Mouse (Mus musculus): ENCODE results near the gene Slc22a22. TPM values are rescaled to one million over a fixed set of nuclear protein-coding genes. Genes with fewer than 3 reads are reported as not detected.

The Slc22a22 gene
- polyA plus RNA-seq, 1 experiment: not detected

DNA sequence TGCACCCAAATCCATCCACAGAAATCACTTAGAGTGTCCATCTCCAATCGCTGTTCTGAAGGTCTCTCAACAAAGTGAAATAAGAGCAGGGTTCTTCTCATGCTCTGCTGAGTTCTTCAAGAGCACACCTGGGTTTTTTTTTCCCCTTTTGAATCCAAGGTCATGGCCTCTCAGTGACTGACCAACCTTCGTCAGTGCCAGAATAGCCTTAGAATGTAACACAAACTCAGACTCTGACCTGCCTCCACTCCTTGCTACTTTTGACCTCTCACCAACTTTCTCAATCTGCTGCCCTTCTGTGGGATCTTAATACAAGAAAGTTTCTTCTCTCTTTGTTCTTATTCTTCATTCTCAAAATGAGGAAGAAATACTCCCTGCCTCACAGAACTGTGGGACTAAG lies 18.7 kb upstream of the Slc22a22 start:
- no peak overlapping the region for H3K4me3 ChIP-seq (ENCODE audit: insufficient read depth, low read depth, low read length)
- no peaks in the 10 kb centered on the region for H3K4me1 ChIP-seq (ENCODE audit: control insufficient read depth, insufficient read depth, low read length)
- TF ChIP-seq CTCF (IDR thresholded peaks at IDR 0.05; ENCODE audit: insufficient read depth, low read depth, low read length) (no peak), POLR2A (IDR thresholded peaks at IDR 0.05; ENCODE audit: insufficient read depth, low read depth, low read length) (no peak)
- H3K27ac ChIP-seq (ENCODE audit: insufficient read depth, low read depth, low read length): no peak overlapping the region
- 90% methylated on average over 2 of the region's 2 CpGs for WGBS

DNA sequence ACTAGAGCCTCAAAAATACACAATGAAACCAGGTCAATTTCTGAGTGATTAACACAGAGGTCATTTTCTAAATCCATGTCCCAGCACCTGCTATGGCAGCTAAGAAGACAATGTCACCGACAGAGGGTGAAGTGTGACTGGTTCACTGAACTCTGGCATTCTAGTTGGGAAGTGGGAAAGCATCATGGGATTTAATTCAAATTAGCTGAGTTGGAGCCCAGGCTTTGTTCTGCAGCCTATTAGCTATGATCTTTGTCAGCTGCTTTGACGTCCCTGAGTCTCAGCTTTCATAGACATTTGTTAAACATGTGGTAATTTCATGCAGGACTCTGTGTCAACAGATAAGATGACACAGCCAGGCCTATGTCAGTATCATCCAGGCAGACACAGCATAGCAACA lies 5.1 kb upstream of the Slc22a22 start:
- Histone ChIP-seq H3K27ac (ENCODE audit: insufficient read depth, low read depth, low read length) (no peak overlapping the region), H3K4me3 (ENCODE audit: insufficient read depth, low read depth, low read length) (no peak overlapping the region), H3K4me1 (ENCODE audit: control insufficient read depth, insufficient read depth, low read length) (no peaks in the 10 kb centered on the region)
- 29% methylated on average over 2 of the region's 2 CpGs for WGBS
- TF ChIP-seq CTCF (IDR thresholded peaks at IDR 0.05; ENCODE audit: insufficient read depth, low read depth, low read length): no peak
- TF ChIP-seq POLR2A (IDR thresholded peaks at IDR 0.05; ENCODE audit: insufficient read depth, low read depth, low read length): no peak

DNA sequence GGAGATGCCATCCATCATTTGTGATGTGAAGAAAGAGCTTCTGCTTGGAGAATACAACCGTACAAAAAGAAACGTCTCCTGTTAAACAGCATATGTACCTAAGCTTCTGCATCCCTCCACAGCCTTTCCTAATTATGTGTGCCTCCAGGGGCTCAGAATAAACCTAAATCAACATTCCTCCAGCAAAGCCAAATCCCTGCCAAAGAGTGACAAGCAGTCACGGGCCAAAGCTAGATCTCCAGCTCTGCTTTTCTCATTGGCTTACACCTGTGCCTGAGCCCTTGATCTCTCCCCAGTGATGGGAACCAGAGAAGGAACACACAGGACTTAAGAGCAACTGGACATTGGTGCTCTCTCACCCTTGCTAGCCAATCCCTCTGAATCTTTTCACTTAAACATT lies 5.8 kb downstream of the Slc22a22 start:
- Histone ChIP-seq H3K4me3 (ENCODE audit: insufficient read depth, low read depth, low read length) (no peak overlapping the region), H3K4me1 (ENCODE audit: control insufficient read depth, insufficient read depth, low read length) (no peaks in the 10 kb centered on the region), H3K27ac (ENCODE audit: insufficient read depth, low read depth, low read length) (no peak overlapping the region)
- TF ChIP-seq POLR2A (IDR thresholded peaks at IDR 0.05; ENCODE audit: insufficient read depth, low read depth, low read length) (no peak), CTCF (IDR thresholded peaks at IDR 0.05; ENCODE audit: insufficient read depth, low read depth, low read length) (no peak)
- 58% methylated on average over 3 of the region's 3 CpGs for WGBS

DNA sequence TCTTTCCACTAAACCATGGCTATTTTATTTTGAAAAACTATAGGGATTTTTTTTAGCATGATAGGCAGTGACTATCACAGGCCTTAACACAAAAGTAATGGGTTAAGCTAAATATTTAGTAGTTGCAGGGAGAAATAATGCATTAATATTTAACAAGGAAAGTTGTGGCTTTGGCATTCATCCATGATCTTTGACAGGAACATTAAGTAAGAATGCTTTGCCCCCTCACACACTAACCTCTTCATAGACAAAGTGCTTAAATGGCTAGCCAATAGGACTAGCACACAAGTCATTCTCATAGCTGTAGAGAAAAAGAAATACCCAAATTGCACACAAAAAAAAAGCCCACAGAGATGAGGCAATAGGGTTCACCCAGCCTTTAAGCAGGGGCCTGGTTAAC lies 11.4 kb downstream of the Slc22a22 start:
- TF ChIP-seq POLR2A (IDR thresholded peaks at IDR 0.05; ENCODE audit: insufficient read depth, low read depth, low read length) (no peak), CTCF (IDR thresholded peaks at IDR 0.05; ENCODE audit: insufficient read depth, low read depth, low read length) (no peak)
- no peaks in the 10 kb centered on the region for H3K4me1 ChIP-seq (ENCODE audit: control insufficient read depth, insufficient read depth, low read length)
- no peak overlapping the region for H3K4me3 ChIP-seq (ENCODE audit: insufficient read depth, low read depth, low read length)
- H3K27ac ChIP-seq (ENCODE audit: insufficient read depth, low read depth, low read length): no peak overlapping the region

DNA sequence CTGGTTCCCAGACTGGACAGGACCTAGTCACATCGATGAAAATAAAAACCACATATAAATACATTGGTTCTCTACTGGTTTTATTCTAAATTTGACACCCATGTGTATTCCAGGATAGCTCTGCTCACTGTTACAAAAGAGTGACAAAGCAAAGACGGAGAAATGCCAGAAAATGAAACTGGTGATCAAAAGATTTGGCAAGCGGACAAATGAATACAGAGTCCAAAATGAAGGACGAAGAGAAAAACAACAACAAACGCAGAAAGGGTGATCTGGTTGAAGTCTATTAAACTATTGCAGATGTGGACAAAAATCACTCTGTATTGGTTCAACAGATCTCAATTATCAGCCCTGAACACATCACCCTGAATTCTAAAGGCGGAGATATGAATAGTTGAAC lies 12.4 kb downstream of the Slc22a22 start:
- TF ChIP-seq POLR2A (IDR thresholded peaks at IDR 0.05; ENCODE audit: insufficient read depth, low read depth, low read length) (no peak), CTCF (IDR thresholded peaks at IDR 0.05; ENCODE audit: insufficient read depth, low read depth, low read length) (no peak)
- WGBS: 58% methylated on average over 6 of the region's 6 CpGs
- H3K27ac ChIP-seq (ENCODE audit: insufficient read depth, low read depth, low read length): no peak overlapping the region
- no peaks in the 10 kb centered on the region for H3K4me1 ChIP-seq (ENCODE audit: control insufficient read depth, insufficient read depth, low read length)
- H3K4me3 ChIP-seq (ENCODE audit: insufficient read depth, low read depth, low read length): no peak overlapping the region

DNA sequence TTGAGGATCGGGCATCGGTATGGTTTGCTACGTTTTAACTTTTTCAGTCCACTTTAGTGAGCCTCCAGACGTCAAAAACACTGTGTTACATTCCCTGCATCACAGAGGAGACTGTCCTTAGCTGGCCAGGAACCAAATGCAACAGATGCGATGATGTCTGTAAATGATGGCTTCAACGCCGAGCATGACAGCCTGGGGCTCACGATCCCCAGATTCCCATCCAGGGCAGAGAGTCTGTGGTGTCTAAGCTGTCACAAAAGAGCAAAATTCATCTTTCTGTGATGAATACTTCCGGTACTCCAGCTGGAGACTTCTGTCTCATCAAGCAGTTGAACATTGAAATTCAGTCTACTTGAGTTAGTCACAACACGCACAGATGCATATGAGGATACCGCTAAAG lies 13.4 kb downstream of the Slc22a22 start:
- Histone ChIP-seq H3K4me3 (ENCODE audit: insufficient read depth, low read depth, low read length) (no peak overlapping the region), H3K27ac (ENCODE audit: insufficient read depth, low read depth, low read length) (no peak overlapping the region), H3K4me1 (ENCODE audit: control insufficient read depth, insufficient read depth, low read length) (no peaks in the 10 kb centered on the region)
- 89% methylated on average over 11 of the region's 11 CpGs for WGBS
- TF ChIP-seq POLR2A (IDR thresholded peaks at IDR 0.05; ENCODE audit: insufficient read depth, low read depth, low read length) (no peak), CTCF (IDR thresholded peaks at IDR 0.05; ENCODE audit: insufficient read depth, low read depth, low read length) (no peak)

DNA sequence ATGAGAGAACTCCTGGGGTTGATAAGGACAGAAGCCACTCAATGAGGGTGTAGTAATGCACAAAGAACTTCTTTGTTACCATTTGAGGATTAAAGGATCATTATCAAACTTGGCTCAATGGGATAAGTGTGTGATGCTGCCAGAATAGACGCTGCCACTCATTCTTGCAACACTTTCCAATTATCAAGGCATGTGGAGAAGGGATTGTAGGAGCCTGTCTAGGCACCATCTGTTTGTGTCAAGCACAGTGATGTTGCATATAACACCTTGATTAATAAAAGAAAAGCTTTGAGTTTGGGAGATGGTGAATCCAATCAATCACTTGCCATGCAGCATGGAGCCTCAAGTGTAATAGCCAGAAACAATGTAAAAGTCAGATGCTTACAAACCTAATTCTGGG lies 16.1 kb downstream of the Slc22a22 start:
- H3K27ac ChIP-seq (ENCODE audit: insufficient read depth, low read depth, low read length): no peak overlapping the region
- no peak overlapping the region for H3K4me3 ChIP-seq (ENCODE audit: insufficient read depth, low read depth, low read length)
- H3K4me1 ChIP-seq (ENCODE audit: control insufficient read depth, insufficient read depth, low read length): no peaks in the 10 kb centered on the region
- no peak for TF ChIP-seq POLR2A (IDR thresholded peaks at IDR 0.05; ENCODE audit: insufficient read depth, low read depth, low read length)
- TF ChIP-seq CTCF (IDR thresholded peaks at IDR 0.05; ENCODE audit: insufficient read depth, low read depth, low read length): no peak
- whole genome bisulfite sequencing: 41% methylated on average over 1 of the region's 1 CpGs

DNA sequence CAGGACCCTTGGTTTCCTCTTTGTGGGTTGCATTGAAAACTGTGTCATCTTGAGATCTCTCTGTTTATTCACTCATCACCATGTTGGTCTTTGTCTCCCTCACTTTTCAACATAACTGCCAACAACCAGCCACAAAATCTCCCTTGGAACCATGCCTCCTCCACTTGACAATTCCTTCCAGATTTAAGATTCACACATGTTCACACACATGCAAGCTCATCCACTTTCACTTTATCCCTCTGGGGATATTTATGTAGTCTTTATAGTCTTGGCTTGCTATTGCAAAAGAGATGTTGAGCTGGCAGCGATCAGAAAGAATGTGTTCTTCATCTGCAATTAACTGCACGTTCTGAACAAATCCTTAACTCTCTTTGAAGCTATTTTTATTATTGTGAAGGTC lies 20.1 kb downstream of the Slc22a22 start:
- no peak for TF ChIP-seq CTCF (IDR thresholded peaks at IDR 0.05; ENCODE audit: insufficient read depth, low read depth, low read length)
- TF ChIP-seq POLR2A (IDR thresholded peaks at IDR 0.05; ENCODE audit: insufficient read depth, low read depth, low read length): no peak
- Histone ChIP-seq H3K4me1 (ENCODE audit: control insufficient read depth, insufficient read depth, low read length) (no peaks in the 10 kb centered on the region), H3K4me3 (ENCODE audit: insufficient read depth, low read depth, low read length) (no peak overlapping the region), H3K27ac (ENCODE audit: insufficient read depth, low read depth, low read length) (no peak overlapping the region)
- WGBS: 20% methylated on average over 2 of the region's 2 CpGs

DNA sequence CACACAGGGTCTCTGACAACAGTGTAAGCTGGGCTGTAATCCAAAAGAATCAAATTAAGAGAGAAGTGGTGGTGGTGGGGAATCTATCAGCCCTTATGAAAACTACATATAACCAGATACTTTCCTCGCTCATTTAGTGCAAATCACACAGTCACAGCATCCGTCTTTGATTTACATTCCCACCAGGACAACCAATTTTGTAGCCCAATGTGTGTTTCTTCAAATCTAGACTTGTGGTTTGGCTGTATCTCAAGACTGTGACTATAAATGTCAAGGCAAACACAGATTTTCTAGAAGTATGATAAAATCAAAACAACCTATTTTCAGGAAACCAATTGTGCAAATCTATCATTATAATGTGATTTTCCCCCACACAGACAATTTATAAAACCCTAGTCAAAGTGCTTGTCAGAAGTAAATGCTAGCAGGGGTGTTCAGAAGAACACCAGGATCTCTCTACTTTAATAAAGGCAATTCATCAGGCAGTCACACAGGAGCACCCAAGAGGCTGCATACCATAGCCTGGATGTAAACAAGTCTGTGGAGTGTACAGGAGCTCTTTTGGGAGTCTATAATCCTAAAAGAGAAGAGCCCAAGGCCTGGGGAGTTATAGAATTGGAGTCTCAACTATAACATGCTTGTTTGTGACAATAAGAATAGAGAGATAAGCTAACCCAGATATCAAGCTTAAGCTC lies 42.6 kb downstream of the Slc22a22 start:
- H3K4me3 ChIP-seq (ENCODE audit: insufficient read depth, low read depth, low read length): no peak overlapping the region
- WGBS: 78% methylated on average over 2 of the region's 2 CpGs
- H3K4me1 ChIP-seq (ENCODE audit: control insufficient read depth, insufficient read depth, low read length): no peaks in the 10 kb centered on the region
- TF ChIP-seq CTCF (IDR thresholded peaks at IDR 0.05; ENCODE audit: insufficient read depth, low read depth, low read length): no peak
- TF ChIP-seq POLR2A (IDR thresholded peaks at IDR 0.05; ENCODE audit: insufficient read depth, low read depth, low read length): no peak
- H3K27ac ChIP-seq (ENCODE audit: insufficient read depth, low read depth, low read length): no peak overlapping the region

DNA sequence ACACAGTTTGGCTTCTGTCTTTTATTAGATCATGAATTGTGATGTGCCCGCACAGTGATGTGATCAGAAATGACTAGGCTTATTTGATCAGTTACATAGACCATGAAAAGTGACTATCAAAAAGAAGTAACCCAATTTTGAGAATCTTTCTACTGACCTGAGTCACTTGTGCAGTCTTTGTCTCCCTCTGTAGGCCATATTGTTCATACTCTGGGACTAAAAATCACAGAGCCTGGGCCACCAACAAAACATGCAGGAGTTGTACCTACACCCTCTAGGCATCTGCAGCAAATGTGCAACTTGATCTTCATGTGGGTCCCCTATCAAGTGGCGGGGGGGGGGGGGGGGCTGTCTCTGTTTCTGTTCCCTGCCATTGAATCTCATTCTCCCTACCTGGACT lies 68.9 kb downstream of the Slc22a22 start:
- H3K4me3 ChIP-seq (ENCODE audit: insufficient read depth, low read depth, low read length): no peak overlapping the region
- H3K4me1 ChIP-seq (ENCODE audit: control insufficient read depth, insufficient read depth, low read length): no peaks in the 10 kb centered on the region
- 35% methylated on average over 2 of the region's 2 CpGs for WGBS

More for the DNA sequence above, 68.9 kb downstream of the Slc22a22 start:
- no peak overlapping the region for H3K27ac ChIP-seq (ENCODE audit: insufficient read depth, low read depth, low read length)
- no peak for TF ChIP-seq POLR2A (IDR thresholded peaks at IDR 0.05; ENCODE audit: insufficient read depth, low read depth, low read length)
- no peak for TF ChIP-seq CTCF (IDR thresholded peaks at IDR 0.05; ENCODE audit: insufficient read depth, low read depth, low read length)

Data from olfactory bulb, adult 2 months (tissue).